Mouse (Mus musculus) forebrain, postnatal 0 days (tissue): Measurements from ENCODE around the gene Kif1a. TPM values are rescaled to one million over a fixed set of nuclear protein-coding genes. Genes with fewer than 3 reads are reported as not detected.
A peak's percentile ranks its signal among the peaks of the same experiment; 100 is the strongest.

Experiments used
- ATAC-seq: fragments of 200-750 bp; cut with Nextera tagmentation; 2 replicates; pipeline ENCODE4 v1.8.0; 2017; ENCODE audit warnings: mild to moderate bottlenecking, moderate library complexity
- DNase-seq: peaks from one replicate; pipeline ENCODE4 v3.0.0-alpha.2; 2015
- H3K27ac ChIP-seq: fragments of 300-500 bp; sonication (generic); 2 replicates; pipeline ENCODE4 v1.5.1; 2014; ENCODE audit warnings: low read depth, mild to moderate bottlenecking, antibody characterized with exemption, low read length, moderate library complexity, mixed read lengths
- H3K27me3 ChIP-seq: fragments of 300-500 bp; sonication (generic); 2 replicates; pipeline ENCODE4 v1.6.1; 2014; ENCODE audit warnings: mild to moderate bottlenecking, low read length, mixed read lengths; ENCODE audit not compliant: insufficient read depth
- H3K36me3 ChIP-seq: fragments of 300-500 bp; sonication (generic); 2 replicates; pipeline ENCODE4 v1.6.1; 2014; ENCODE audit warnings: mild to moderate bottlenecking, moderate library complexity; ENCODE audit not compliant: insufficient read depth
- H3K4me1 ChIP-seq: fragments of 300-500 bp; sonication (generic); 2 replicates; pipeline ENCODE4 v1.6.1; 2014; ENCODE audit warnings: antibody characterized with exemption; ENCODE audit not compliant: insufficient read depth
- H3K4me2 ChIP-seq: fragments of 300-500 bp; sonication (generic); 2 replicates; pipeline ENCODE4 v1.6.1; 2014; ENCODE audit warnings: low read depth, mild to moderate bottlenecking, moderate library complexity
- H3K4me3 ChIP-seq: fragments of 300-500 bp; sonication (generic); 2 replicates; pipeline ENCODE4 v1.5.1; 2014; ENCODE audit warnings: low read depth, low read length, mixed read lengths
- H3K9ac ChIP-seq: fragments of 300-500 bp; sonication (generic); 2 replicates; pipeline ENCODE4 v1.6.1; 2014; ENCODE audit warnings: mild to moderate bottlenecking
- H3K9me3 ChIP-seq: fragments of 300-500 bp; sonication (generic); 2 replicates; pipeline ENCODE4 v1.6.1; 2016; ENCODE audit warnings: low read length
- CTCF ChIP-seq: sonication (generic); IDR thresholded peaks from 2 replicates; pipeline ENCODE4 v1.5.1; 2016; ENCODE audit warnings: antibody characterized with exemption, control low read depth, low read depth
- WGBS: fragments of 180-500 bp; shearing (Covaris S2); extraction: QIAGEN DNeasy Blood & Tissue Kit; methylation state at CpG from one replicate; pipeline ENCODE4 v1.1.7; 2014; 5-methylcytosine and 5-hydroxymethylcytosine counted together
- polyA plus RNA-seq: library from polyadenylated mRNA; unstranded; fragments of >200 nt; fragmentation: Nextera tagmentation; extraction: Ambion mirVana; gene quantifications from 2 replicates; pipeline ENCODE4 v1.2.1, GENCODE M21; 2015
- total RNA-seq: library from RNA; depleted of rRNA; stranded (reverse); fragments of >200 nt; gene quantifications from 2 replicates; pipeline ENCODE4 v1.2.3, GENCODE M21; 2014

The Kif1a gene
- total and polyA plus RNA-seq, 2 experiments from 2014 or later = 465 to 564 TPM

- WGBS = 18% methylated on average over 4 of the region's 4 CpGs
- ATAC-seq = no peak
Observed at GRCm38 (mm10) chr1:93118816-93119215, 17.1 kb upstream of the Kif1a start.

GRCm38 (mm10) chr1:93115471-93115870, 13.7 kb upstream of the Kif1a start:
- Histone ChIP-seq H3K36me3 (no peaks in the 10 kb centered on the region), H3K9ac (peak overlapping the region; percentile 36), H3K4me3 (peak overlapping the region; percentile 40), H3K4me1 (peaks cover 6% of the 10 kb centered on the region), H3K27ac (peak overlapping the region; percentile 73), H3K9me3 (no peaks in the 10 kb centered on the region), H3K27me3 (no peaks in the 10 kb centered on the region), H3K4me2 (peak overlapping the region; percentile 60)
- ATAC-seq (peak; percentile 30), DNase-seq (peak; percentile 18)
- no peak for TF ChIP-seq CTCF
- 7% methylated on average over 13 of the region's 13 CpGs for WGBS

More at GRCm38 (mm10) chr1:93118816-93119215, 17.1 kb upstream of the Kif1a start:
- no peaks in the 10 kb centered on the region for H3K9me3 ChIP-seq
- no peaks in the 10 kb centered on the region for H3K36me3 ChIP-seq
- no peak overlapping the region for H3K4me3 ChIP-seq
- DNase-seq = no peak
- H3K27ac ChIP-seq = no peak overlapping the region
- TF ChIP-seq CTCF = no peak
- no peaks in the 10 kb centered on the region for H3K27me3 ChIP-seq
- no peak overlapping the region for H3K4me2 ChIP-seq
- no peak overlapping the region for H3K9ac ChIP-seq
- H3K4me1 ChIP-seq = peaks cover 6% of the 10 kb centered on the region

GRCm38 (mm10) chr1:93114713-93115463, 13.1 kb upstream of the Kif1a start:
- H3K9ac ChIP-seq = peak overlapping the region; percentile 36
- H3K27ac ChIP-seq = peak overlapping the region; percentile 73
- H3K9me3 ChIP-seq = no peaks in the 10 kb centered on the region
- H3K4me2 ChIP-seq = peak overlapping the region; percentile 60
- peaks cover 6% of the 10 kb centered on the region for H3K4me1 ChIP-seq
- DNase-seq = peak; percentile 94
- peak overlapping the region; percentile 40 for H3K4me3 ChIP-seq
- no peaks in the 10 kb centered on the region for H3K36me3 ChIP-seq
- WGBS = 19% methylated on average over 21 of the region's 21 CpGs
- H3K27me3 ChIP-seq = no peaks in the 10 kb centered on the region
- ATAC-seq = peak; percentile 100
- no peak; the same call in 1 of the 2 replicates for TF ChIP-seq CTCF

GRCm38 (mm10) chr1:93102700-93103099, 949 bp upstream of the Kif1a start:
- no peak for TF ChIP-seq CTCF
- Histone ChIP-seq H3K27me3 (no peaks in the 10 kb centered on the region), H3K4me2 (0 out of 2 replicates have a peak overlapping the region, but pooled peaks have one; percentile 96), H3K9me3 (no peaks in the 10 kb centered on the region), H3K4me3 (no peak overlapping the region), H3K4me1 (peaks cover 7% of the 10 kb centered on the region; the same call in 1 of the 2 replicates), H3K27ac (peak overlapping the region; percentile 97), H3K36me3 (no peaks in the 10 kb centered on the region), H3K9ac (peak overlapping the region; percentile 92)
- ATAC-seq = no peak
- 60% methylated on average over 7 of the region's 7 CpGs for WGBS
- no peak for DNase-seq

- Histone ChIP-seq H3K27me3 (no peaks in the 10 kb centered on the region), H3K9me3 (no peaks in the 10 kb centered on the region), H3K4me1 (peaks cover 10% of the 10 kb centered on the region; the same call in 1 of the 2 replicates), H3K27ac (peak overlapping the region; percentile 97), H3K4me3 (peak overlapping the region; percentile 76), H3K36me3 (no peaks in the 10 kb centered on the region), H3K4me2 (peak overlapping the region; percentile 96), H3K9ac (peak overlapping the region; percentile 92)
- 2% methylated on average over 49 of the region's 49 CpGs for WGBS
- DNase-seq (peak; percentile 79), ATAC-seq (peak; percentile 58)
- TF ChIP-seq CTCF = no peak
Observed at GRCm38 (mm10) chr1:93100576-93101491, 917 bp downstream of the Kif1a start.

GRCm38 (mm10) chr1:93100243-93100575, 1.5 kb downstream of the Kif1a start:
- 2% methylated on average over 18 of the region's 18 CpGs for WGBS
- ATAC-seq = no peak
- Histone ChIP-seq H3K9me3 (no peaks in the 10 kb centered on the region), H3K27ac (peak overlapping the region; percentile 97), H3K4me1 (peaks cover 12% of the 10 kb centered on the region; the same call in 1 of the 2 replicates), H3K36me3 (no peaks in the 10 kb centered on the region), H3K27me3 (no peaks in the 10 kb centered on the region), H3K9ac (peak overlapping the region; percentile 92), H3K4me2 (peak overlapping the region; percentile 96), H3K4me3 (peak overlapping the region; percentile 76)
- no peak for TF ChIP-seq CTCF
- no peak for DNase-seq
